Mouse (Mus musculus): ENCODE measurements around the gene Fbxw5. TPM values are rescaled to one million over a fixed set of nuclear protein-coding genes. Genes with fewer than 3 reads are reported as not detected.

Fbxw5 gene
- total RNA-seq, 2 experiments from 2014 or later: 92.0 to 96.2 TPM

DNA sequence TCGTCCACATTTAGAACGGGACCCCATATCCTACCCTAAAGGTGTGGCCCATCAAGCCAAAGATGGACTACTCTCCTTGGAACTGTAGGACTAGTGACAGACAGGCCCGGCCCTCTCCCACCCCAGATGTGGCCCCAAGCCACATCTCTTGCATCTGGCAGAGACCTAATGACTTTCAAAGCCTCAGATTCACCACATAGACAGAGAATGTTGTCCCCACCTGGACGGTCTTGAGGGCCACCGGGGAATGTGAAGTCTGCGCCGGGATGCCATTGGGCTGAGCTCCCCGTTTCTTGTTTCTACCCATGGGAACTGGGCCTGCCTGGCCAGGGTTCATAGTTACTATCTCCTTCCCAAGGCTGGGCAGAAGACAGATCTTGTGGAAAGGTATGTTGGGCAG lies 23.0 kb upstream of the Fbxw5 start:
- intact Hi-C loops (cut with DNase I): no loop called here
- DNase-seq: no peak

DNA sequence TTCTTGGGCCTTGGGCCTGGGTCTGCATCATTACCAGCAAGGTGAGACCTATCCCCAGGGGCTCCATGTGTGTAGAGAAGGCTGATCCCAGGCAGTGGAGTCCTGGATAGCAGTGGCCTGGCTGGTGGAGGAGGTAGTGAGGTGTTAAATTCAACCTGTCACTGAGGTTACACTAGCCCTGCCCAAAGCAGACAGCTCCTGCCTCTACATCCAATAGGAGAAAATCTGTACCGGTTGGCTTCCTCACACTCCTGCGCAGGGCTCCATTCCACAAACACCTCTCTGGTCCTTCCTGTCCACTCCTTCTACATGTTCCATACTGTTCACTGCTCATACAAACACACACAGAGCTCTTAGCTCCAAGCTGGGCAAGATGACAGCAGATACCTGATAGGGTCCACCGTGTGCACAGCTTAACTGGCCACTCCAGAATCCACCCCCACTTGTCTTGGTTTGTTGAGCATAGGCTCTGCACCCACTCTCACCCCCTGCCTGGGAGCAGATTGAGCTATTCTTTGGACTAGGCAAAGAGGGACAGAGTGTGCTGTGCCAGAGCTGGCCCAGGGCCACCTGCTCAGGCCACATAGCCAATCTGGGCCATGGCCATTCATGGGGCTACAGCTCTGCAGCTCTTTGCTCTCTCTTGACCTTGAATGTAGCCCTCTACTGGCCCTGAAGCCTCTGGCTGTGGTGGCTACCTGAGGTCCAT lies 22.4 kb upstream of the Fbxw5 start:
- intact Hi-C loops (cut with DNase I): no loop called here
- peak; percentile 53 to 63 for DNase-seq

DNA sequence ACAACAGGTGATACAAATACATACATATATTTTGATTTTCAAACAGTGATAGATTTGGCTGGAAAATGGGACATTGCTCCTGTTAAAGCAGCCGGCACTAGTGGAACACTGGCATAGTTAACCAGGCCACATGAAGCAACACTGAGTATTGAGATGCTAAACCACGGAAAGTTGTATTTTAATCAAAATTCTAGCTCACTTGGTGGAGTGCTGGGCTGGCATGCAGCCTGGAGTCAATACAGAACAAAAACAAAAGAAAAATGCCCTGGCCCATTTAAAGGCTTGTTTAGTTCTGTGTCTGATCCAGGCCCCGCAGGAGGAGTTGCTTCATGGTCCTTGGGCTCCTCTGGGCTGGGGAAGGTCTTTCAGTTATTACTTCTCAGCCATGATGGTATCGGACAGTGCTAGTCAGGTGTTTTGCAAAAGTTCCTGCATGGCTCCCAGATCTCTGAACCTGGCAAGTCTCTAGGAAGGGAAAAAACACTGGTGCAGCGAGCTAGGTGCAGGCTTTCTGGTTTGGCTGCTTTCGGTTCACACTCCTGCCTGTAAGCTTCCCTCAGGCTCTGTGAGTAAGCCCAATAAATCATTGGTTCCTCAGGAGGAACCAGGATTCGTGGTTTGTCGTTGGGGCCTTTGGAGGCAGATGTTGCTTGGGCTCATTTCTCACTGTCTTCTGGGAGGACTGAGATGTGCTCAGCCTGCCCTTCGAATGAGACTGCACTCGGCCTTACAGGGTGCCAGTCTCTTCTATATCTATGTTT lies 20.8 kb upstream of the Fbxw5 start:
- DNase-seq: no peak
- intact Hi-C loops (cut with DNase I): no loop called here

DNA sequence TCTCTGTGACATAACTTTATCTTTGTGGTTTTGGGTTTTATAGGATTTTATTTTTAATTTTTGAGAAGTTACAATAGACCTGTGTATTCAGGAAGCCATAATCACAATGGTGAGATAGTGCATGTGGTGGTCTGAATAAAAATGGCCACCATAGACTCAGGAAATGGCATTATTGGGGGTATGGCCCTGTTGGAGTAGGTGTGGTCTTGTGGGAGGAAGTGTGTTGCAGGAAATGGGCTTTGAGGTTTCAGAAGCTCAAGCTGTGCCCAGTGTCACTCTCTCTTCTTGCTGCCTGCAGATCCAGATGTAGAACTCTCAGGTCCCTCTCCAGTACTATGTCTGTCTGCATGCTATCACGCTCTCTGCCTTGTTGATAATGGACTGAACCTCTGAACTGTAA lies 20.0 kb upstream of the Fbxw5 start:
- DNase-seq: no peak
- intact Hi-C loops (cut with DNase I): no loop called here

DNA sequence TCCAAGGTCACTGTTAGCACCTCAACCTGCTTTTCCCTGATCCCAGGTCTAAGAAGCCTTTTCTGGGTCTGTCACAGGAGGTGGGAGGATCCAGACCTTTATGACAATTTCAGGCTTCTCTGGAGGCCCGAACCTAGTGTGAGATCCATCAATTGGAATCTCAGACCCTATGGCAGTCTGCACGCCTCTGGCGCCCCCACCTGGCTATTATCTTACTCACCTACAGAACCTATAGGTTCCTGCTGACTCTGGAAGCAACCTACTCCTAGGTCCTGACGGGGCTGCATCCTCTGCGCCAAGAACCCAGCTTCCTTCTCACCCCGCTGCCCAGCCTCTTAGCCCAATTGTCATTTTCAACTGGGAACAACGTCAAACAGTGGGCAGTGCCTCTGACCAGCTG lies 17.6 kb upstream of the Fbxw5 start:
- intact Hi-C loops (cut with DNase I): loop anchor here (1.0 kb wide), 1 partner anchor 61 kb away; no protein-coding TSS in a partner anchor
- DNase-seq: peak; percentile 35 to 44

DNA sequence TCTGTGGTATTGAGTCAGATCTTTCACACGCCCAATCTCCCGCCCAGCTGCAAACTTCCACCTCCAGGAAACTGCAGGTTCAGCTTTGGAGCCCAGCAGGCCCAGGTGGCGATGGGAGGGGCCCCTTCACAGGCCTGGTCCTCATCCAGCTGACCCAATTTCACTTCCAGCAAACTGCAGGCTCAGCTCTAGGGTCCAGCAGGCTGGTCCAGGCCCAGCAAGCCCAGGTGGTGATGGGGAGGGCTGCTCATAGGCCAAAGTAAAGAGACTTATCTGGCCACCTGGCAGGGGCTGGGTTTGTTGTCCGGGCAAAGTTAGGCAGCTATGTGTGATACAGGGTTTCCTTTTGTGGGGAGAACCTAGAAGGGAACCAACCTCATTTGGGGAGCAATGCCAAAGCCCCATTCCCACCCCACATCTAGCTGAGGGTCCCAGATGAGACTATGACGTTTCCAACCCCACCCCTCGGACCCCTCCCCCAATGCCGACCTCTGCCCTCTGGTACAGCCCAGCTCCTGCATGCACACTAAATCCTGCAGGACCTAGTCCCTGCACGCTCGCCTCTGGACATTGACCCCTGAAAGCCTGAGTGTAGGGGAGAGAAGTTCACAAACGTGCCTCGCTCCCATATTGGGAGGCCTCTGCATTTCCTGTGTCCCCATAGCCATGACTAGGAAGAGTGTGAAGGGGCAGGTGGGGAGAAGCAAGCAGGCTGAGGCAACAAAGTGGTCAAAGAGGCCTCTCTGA lies 15.5 kb upstream of the Fbxw5 start:
- intact Hi-C loops (cut with DNase I): no loop called here
- DNase-seq: no peak

DNA sequence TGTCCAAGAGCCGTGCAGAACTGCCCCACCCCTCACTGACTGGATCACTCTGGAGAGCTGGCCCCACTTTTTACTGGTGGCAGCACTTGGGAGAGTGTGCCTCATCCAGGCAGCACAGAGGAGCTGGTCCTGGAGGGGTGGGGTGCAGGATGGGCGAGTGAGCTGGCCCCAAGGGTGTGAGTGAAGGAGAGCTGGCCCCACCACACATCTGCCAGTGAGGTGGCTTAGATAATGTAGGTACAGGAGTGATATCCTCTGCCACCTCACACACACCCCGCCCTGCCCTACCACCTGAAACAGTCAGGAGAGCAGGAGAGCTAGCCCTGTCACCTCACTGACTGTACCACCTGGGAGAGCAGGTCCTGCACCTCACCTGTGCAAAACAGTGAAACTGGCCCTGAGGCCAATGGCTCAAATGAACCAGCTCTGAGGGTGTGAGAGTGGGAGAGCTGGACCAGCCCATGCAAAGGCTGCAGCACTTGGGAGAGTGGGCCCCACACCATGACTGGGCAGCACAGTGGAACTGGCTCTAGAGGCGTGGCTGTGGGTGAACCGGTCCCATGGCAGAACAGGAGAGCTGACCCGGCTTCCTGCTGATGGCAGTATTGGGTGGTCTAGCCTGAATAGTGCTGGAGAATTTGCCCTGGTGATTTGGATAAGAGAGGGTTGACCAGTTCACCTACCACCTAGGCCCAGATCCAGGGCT lies 12.4 kb upstream of the Fbxw5 start:
- intact Hi-C loops (cut with DNase I): no loop called here
- no peak for DNase-seq

DNA sequence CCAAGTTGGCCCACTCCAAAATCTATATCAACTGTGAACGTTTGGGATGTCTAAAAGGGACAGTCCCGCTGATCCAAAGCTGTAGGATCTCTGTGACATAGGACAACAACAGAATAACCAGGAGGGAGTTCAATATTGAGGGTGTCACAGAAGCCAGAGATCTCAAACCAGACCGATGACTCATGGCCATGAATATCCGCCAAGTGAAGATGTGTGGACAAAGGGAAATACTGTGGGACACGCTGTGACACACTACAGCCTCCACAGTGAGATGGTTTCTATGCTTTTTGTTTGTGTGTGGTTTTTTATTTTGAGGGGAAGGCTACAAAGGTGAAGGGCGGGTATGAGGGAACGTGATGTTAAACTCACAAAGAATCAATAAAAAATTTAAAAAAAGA lies 11.9 kb upstream of the Fbxw5 start:
- DNase-seq: no peak
- intact Hi-C loops (cut with DNase I): no loop called here

DNA sequence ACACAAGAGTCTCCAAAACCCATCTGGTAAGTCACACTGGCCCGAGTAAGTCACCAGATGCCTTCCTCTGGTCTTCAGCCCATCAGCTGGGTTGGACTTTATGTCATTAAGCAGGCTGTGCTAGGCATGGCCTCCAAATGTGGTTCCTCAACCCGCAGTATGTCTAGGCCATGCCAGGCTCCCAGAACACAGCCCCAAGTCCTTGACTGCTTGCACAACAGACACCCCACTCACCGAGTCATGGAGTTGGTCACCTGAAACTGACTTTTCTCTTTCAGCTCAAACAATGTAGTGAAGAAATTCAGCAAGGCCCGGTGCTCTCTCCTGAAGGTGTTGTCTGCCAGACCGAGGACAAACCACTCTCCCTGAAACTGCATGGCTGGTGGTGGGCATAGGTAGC lies 7.6 kb upstream of the Fbxw5 start:
- intact Hi-C loops (cut with DNase I): no loop called here
- no peak for DNase-seq

DNA sequence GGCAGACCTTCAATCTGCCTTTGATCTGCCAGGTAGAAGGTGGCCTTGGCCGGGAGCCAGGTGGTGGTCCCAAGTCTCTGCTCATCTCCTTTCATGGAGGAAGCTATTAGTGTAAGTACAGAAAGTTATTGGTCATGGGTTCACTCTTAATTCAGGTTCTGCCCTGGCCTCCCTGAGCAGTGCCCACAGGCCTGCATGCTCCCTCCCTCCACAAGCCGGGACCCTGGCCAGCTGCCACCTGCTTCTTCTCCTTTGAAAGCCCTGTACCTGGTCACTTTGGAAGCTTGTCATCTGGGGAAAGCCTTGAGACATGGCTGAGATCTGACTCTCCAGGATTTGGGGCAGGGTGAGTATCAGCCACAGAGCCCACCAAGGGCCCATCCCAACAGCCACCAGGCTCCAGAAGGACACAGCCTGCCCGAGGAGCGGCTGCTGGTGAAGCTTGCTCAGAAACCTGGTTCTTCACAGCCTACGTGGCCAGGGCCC lies 7.0 kb upstream of the Fbxw5 start, which contains the start of gene Lcn12:
Lcn12 (minus strand) TSS at position 436 of the 486 bp plus-strand sequence.
- intact Hi-C loops (cut with DNase I): no loop called here
- DNase-seq: no peak

DNA sequence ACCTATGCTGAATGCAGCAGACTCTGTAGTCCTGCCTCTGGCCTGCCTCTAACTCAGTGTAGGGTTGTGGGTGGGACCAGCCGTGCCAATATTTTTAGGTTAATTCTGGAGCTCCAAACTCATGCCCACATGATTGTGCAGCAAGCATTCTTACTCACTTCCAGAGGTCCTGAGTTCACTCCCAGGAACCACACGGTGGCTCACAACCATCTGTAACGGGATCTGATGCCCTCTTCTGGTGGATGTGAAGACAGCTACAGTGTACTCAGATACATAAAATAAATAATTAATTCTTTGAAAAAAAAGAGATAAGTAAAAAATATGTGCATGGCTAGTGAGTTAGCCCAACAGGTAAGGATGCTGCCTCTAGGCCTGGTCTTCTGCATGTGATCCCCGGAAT lies 4.1 kb upstream of the Fbxw5 start:
- intact Hi-C loops (cut with DNase I): no loop called here
- no peak for DNase-seq

DNA sequence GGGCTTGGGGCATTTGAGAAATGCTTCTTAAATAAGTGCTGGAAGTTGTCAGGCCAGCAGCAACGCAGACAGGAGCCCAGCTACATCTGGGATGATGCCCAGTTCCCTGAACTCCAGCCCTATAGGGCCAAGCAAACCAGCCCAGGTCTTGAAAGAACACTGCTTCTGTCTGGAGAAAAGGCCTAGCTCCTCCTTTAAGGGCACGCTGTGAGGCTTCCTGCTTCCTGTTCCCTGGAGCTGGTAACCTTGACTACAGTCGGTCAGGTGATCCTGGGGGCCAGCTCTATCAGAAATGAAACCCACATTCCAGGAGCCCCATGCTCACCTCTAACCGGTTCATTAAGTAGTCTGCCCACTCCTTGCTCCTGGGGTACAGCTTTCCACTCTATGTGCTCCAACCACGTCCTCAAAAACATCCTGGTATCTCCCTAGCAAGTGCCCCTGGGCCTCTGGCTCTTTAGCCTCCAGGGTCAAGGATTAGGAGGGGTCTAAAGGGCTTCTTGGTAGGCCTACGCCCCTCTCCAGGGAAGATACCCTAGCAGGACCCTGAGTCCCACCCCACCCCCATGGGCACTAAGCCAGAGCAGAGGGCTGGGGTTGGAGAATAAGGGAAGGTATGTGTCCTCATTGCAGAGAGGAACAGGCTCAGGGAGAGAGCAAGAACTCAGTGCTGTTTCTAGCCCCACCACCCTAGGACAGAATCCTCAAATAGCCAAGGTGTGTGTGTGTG lies 2.5 kb upstream of the Fbxw5 start:
- DNase-seq: no peak
- intact Hi-C loops (cut with DNase I): no loop called here

DNA sequence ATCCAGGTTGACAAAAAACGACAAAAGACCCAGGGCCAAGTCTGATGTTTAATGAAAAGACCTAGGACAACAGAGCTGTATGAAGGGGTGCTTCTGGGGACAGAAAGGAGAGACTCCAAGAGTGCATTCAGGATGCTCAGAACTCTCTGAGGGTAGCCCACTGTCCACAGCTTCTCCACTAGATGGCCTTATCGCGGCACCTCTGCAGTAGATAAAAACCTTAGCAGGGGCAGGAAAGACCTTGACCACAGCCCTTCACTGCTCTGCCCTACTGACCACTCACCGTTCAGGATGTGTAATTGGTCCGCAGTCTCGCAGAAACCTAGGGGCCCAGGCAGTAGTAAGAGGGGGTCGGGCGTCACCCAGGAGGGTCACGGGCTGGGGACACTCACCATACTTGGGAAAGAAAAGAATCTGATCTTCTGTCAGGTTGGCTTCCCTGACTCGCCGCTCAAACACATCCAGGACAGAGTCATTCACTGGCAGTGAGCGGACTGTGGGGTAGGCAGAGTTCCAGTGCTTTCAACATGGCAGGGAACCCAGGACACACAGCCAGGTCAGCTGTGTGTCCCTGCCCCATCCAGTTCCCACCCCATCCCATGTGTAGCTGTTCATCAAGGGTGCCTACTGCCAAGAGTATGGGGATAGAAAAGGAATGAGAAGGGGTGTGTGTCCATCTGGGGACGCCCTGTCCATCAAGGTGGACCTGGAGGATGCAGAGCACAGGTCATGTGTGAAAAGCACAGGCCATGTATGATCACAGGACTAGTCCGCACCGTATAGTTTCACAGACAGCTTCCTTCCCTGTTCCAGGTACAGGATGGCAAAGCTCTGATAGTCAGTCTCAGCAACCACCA lies 1.7 kb upstream of the Fbxw5 start:
- DNase-seq: no peak
- intact Hi-C loops (cut with DNase I): no loop called here

DNA sequence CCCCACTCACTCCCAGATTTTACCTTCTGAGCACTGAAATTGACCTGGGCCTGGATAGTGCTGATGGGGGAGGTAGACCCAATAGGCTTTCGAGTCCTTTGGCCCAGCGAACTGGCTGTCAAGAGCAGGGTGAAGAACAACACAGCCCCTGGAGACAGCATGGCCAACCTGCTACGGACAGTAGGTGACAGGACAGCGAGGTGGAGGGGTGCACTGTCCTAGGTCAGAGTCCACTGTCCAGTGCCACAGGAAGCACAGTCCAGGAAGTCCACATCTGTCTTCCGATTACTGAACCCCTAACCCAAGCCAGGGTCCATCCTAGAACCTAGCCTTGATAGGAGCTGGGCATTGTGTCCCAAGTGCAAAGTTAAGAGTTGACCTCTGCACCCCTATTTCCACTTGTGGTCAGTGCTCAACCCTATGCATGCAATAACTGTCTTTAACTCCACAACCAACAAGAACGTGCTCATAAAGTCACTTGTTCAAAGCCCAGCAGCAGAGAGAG lies 427 bp upstream of the Fbxw5 start:
- intact Hi-C loops (cut with DNase I): no loop called here
- no peak for DNase-seq

DNA sequence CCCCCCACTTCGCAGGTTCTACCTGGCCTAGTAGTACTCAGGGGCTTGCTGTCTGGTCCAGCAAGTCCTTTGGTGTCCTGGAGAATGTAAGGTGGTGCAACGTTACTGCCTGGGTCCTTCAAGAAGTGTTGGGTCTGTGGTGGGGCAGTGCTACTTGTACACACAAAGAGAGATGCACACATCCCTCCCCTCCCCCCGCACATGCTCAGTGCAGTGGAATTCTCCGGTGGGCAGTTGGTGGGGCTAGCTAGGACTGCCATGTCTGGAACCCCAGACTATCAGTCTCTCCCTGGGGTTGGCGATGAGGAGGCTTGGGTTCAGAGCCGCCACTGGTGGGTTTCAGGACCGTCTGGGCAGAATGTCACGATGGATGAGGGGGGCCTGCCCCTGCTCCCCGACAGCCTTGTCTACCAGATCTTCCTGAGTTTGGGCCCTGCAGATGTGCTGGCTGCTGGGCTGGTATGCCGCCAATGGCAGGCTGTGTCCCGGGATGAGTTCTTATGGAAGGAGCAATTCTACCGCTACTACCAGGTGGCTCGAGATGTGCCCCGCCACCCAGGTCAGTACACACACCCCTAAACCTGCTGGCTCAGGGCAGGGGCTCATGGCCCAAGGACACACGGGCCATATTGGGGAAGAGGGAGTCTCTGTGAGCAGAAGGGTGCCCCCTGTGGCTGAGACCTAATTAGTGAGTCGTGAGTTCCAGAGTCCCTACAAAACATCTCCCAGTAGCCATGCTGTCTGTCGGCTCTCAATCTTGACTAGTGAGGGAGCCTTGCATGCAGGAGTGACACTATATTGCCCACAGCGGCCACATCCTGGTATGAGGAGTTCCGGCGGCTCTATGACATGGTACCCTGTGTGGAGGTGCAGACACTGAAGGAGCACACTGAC lies 1.3 kb downstream of the Fbxw5 start, which contains the start of gene C8g:
C8g (minus strand) TSS at position 127 of the 894 bp plus-strand sequence.
- intact Hi-C loops (cut with DNase I): no loop called here
- DNase-seq: no peak

DNA sequence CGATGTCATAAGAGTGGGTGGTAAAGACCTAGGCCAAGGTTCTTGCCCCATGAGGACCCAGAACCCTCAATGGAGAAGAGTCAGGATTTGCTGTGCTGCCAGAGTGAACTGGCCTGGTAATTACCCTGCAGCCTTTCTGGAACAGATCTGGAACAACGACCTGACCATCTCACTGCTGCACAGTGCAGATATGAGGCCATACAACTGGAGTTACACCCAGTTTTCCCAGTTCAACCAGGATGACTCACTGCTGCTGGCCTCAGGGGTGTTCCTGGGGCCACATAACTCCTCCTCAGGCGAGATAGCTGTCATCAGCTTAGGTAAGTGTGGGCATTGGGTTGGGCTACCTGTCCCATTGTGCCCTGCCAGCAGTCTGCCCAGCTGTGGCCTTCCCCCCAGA lies 2.2 kb downstream of the Fbxw5 start:
- intact Hi-C loops (cut with DNase I): no loop called here
- no peak for DNase-seq

DNA sequence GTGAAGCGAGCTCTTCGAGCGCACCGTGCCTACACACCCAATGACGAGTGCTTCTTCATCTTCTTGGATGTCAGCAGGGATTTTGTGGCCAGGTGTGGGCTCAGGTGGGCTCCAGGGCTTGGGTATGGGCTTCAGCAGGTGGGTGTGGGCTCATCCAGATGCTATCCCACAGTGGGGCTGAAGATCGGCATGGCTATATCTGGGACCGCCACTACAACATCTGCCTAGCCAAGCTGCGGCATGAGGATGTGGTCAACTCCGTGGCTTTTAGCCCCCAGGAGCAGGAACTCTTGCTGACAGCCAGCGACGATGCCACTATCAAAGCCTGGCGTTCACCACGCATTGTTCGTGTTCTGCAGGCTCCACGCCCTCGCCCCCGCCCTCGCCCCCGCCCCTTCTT lies 4.0 kb downstream of the Fbxw5 start:
- no peak for DNase-seq
- intact Hi-C loops (cut with DNase I): no loop called here

DNA sequence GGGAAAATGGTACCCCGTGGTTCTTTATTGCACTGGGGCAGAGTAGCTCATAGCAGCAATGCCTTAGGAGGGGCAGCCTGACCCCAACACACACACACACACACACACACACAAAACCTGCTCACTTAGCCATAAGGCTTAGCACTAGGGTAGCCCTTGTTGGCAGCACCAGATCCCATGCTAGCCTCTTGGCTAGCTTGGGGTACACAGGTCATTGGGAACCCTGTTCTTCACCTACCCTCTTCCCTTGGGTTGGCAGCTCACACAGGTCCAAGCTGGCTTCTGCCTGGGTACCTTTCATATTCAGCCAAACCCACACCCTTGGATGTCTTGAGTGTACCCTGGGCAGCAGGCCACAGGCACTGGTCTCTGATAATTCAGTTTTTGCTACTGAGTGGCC lies 4.5 kb downstream of the Fbxw5 start:
- DNase-seq: no peak
- intact Hi-C loops (cut with DNase I): no loop called here
